Mouse (Mus musculus) left cerebral cortex, postnatal 25 days (tissue): ENCODE data around the gene Fam3a. TPM values are rescaled to one million over a fixed set of nuclear protein-coding genes. Genes with fewer than 3 reads are reported as not detected.
"Not testable (repeated sequence)": the region's sequence is repeated elsewhere in the genome, so short reads cannot be mapped to it uniquely, and the experiment has no call there.

Experiments used
- DNase-seq, 2 experiments: peaks; one replicate each; pipeline ENCODE4 v3.0.0; 2022; ENCODE audit warnings: low spot score in 2 of 2, mixed read lengths in 1 of 2
- intact Hi-C: fragments of 180-260 bp; cut with DNase I; formaldehyde crosslinking; loops from one replicate; pipeline ENCODE4 v1.15.1; 2025
- total RNA-seq, 2 experiments: library from RNA; stranded (reverse); gene quantifications; 2 replicates each; pipeline ENCODE4 v1.2.3; 2021

Fam3a gene
- total RNA-seq = 10 to 100 TPM; 17.4 to 19.3 TPM

DNA sequence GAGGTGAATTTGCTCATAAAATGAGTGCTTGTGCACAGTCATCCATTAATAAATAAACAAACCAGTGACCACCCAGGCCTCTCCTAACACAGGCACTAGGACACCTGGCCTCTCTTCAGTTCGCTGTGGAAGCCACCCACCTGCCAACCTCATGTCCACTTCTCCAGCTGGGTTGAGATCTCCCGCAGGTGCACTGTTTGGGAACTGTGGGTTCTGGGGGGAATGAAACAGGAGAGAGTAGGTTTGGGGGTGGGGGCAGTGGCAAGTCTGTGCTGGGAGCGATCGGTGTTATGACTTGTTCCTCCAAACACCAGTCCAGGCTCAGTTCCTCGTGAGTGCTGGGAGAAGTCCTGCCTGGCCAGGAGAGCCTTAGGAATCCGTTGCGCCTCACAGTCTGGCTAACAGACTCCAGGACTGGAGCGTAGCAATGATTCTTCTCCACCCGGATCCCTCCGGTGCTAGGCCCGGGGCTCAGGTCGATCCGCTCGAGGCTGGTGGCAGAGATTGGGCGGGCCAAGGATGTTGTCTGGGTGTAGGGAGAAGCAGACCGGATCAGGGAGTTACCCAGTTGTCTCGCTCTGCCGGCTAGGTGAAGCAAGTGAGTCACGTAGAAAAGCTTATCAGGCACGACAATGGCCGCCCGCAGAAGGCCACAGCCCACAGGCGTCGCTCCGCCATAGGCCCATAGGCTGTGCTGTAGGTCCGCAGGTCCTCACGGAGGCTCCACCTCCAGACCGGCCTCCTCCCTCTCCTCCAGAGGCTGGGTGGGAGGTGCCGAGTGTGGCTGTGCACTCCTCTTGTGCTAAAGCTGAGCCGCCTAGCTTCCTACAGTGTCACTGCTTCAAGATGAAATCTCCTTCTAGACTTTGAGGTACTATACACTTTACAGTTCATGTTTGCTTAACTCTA is at the start of gene Fam3a, which contains the start of gene Ikbkg:
TSS of gene Fam3a (minus strand) at position 738 of the 909 bp plus-strand sequence.
TSS of gene Ikbkg (plus strand) at position 756 of the 909 bp plus-strand sequence.
- peak; percentile 74 to 92 for DNase-seq
- intact Hi-C loops = loop anchor here (1.0 to 5.0 kb wide), 2 partner anchors 39 to 145 kb away; partner anchors contain the start of genes Flna and Lage3

DNA sequence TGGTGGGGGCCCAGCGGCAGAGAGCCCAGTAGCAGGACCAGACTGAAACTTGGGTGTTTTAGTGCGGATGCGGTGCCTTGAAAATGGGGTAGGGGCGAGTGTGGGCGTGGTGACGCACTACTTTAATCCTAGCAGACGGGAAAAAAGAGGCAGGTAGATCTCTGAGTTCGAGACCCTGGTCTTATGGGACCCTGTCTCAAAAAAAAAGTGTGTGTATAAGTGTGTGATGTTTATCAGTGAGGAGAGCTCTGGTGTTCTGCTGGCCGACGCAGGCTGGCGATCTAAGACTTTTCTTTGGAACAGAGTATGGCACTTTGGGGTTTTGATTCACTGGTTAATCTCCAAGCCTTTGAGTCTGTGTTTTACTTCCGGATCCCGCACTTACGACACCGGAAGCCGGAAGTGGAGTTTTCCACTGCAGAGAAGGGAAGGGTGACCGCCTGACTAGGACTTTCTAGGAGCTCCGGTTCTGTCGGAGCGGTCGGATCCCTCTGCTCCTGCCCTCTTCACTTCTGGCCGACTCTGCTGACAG is 36.3 kb upstream of the Fam3a start:
- peak; percentile 73 to 82 for DNase-seq
- intact Hi-C loops = no loop called here

DNA sequence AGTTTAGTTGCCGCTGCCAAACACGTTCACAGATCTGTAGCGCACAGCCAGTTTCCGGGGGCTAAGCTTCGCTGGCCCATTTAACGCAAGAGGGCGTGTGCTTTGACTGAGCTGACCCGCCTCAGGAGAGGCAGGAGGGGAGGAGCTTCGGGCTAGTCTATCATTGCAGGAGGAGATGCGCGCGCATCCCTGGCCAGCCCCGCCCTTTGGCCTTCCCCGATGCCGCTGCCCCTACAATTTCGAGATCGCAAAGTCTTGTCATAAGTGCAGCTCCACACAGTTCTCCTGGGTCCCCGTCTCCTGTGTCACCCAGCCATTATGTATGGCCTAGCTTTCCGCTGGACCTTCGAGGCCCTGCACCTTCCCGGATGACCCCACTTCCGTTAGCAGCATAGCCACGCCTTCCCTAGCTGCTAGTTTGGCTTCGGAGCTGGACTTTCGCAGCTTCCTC is 35.8 kb upstream of the Fam3a start, which contains the start of gene G6pdx:
TSS of gene G6pdx (minus strand) at position 369 of the 451 bp plus-strand sequence.
- intact Hi-C loops = no loop called here
- DNase-seq = peak; percentile 82 to 85

DNA sequence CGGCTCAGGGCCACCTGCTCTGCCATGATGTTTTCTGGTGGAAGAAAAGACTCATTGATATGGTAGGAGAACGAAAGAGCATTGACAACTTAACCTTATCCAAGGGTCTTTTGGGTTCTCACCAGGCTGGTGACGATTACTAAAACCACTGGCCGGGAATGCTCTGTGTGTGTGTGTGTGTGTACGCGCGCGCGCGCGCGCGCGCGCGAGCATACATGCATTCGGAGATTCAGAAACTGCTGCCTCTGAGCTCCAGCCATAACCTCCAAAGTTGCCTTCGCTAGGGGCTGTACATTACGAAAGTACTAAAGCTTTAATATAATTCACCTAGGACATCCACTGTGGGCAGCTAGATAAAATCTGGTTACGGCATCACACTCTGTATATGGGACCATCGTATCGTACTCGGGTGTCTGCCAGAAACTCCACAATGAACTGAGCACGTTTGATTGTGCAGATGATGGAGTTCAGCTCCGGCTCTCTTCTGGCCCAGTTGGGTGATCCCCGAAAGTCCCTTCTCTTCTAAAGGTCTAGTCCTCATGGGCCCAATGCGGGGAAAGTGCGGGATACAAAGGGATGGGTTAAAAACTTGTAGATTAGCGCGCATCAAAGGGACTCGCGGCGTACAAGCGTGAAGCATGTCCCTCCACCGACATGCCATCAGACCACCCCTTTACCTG is 35.2 kb upstream of the Fam3a start:
- intact Hi-C loops = no loop called here
- no peak for DNase-seq

DNA sequence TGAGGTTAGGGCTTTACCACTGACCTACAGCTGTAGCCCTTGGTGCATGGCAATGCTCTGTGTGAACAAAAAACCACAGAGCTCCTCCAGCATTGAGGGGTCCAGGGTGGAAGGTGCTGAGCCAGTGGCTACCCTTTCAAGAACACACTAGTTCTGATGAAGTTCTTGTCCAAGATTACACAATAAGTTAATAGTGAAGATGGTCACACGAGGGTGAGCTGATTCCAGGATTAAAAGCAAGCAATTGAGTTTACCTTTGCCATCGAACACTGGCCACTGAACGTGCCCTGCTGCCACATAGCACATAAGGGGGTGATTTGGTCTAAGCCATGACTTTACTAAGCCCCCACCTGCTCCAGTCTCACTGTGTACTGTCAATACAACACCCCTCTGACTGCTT is 34.0 kb upstream of the Fam3a start:
- intact Hi-C loops = no loop called here
- no peak for DNase-seq

DNA sequence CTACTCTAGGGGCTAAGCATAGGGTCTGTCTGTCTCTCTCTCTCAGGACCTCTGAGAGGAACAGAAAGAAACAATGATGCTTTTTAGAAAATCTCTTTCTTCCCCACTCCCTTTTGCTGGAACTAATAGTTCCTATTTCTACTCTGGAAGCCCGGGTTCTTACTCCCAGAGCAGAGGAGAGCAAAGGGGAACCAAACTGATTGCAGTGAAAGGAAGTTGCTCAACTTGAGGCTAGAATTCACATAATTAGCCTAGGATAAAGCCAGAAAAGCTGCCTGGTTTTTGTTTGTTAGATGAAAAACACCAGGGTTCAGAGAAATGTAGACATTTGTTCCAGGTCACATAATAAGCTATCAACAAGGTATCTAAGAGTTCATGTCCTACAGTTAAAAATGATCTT is 33.2 kb upstream of the Fam3a start:
- DNase-seq = no peak
- intact Hi-C loops = no loop called here

DNA sequence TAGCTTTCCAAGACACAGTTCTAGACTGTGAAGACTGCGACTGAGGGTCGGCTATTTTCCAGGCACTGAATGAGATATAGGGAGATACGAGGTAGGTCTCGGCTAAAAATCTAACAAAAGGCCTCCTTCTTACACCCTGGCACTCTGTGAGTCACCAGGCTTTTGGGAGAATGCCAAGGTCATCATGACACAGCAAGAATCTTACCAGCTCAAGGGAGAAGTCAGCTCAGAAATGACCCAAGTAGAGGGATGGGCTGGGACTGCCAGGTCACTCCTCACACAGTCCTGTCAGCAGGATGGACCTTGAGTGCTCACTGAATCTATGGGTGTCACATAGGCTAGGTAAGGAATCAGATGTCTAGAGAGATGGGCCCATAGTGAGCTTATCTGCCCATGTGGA is 32.1 kb upstream of the Fam3a start:
- no peak for DNase-seq
- intact Hi-C loops = no loop called here

DNA sequence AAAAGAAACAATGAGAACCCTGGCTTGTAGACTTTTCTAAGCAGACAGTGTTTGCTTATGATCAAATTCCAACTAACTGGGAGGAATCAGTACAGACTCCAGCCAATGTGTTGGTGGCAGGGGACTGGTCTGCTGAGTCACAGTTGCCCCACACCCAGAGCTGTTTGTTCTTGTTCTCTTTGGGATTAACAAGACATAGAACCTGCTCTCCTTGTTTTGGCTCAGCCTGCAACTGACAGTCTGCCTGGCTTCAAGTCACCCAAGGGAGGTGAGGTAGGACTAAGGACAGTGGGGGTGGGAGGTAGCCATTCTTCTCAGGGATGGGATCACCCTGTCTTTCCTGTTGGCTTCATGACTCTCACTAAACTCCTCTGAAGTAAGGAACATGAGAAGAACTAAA is 31.4 kb upstream of the Fam3a start:
- peak in 1 of 2 experiments; percentile 3 for DNase-seq
- intact Hi-C loops = no loop called here

DNA sequence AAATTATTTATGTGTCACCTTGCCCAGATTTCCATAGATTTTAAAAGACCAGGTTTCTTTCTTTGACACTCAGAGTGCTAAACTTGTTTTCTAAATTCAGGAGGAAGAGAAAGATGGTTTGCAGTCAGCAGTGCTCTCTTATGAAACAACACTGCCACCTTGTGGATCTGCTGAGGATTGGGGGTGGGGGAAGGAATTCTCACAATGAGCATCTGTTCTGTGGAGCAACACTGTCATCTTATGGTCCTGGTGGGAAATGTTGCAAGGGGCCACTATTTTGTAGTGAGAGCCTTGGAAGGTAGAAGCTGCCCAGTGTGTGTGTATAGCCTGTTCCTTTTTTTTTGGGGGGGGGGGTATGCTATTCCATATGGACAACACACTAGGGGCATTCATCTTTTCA is 20.3 kb upstream of the Fam3a start:
- DNase-seq = peak; percentile 64 to 81
- intact Hi-C loops = loop anchor here (1.0 to 10.0 kb wide), 6 partner anchors 165 to 1405 kb away; partner anchors contain the start of gene Hcfc1

DNA sequence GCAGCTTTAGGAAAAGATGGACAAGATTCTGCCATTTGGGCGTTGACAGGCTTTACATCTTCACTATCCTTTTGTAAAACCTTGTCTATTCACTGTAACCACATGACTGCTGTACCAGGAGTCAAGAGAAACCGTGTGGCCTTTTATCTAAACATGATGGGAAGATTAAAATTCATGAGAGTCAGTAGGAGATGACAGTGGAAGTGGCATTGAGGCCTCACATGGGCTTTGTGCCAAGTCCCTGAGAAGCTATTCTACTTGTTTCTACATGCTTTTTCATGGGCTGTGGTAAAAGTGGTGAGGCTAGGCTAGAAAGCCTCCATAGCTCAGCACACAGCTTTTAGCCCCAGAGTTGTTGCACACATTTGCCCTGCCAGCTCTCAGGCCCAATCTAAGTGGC is 15.3 kb upstream of the Fam3a start:
- DNase-seq = no peak
- intact Hi-C loops = no loop called here

DNA sequence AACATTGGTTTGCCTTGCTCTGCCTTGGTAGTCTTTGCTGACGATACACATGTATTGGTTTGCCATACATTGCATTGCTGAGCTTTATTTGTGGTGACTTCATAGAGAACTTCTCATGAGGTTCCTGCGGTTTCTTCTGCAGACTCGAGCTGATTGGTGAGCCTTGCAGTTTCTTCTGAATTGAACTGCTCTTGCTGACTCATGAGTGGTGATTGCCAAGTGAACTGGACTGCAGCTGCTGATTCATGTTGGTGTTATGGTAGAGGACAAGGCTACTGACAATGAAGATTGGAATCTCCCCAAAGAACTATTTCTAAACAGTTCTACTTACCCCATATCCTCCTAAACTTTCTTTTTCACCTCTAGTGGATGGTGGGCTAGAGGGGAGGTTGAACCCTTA is 7.1 kb upstream of the Fam3a start:
- DNase-seq = no peak
- intact Hi-C loops = no loop called here

DNA sequence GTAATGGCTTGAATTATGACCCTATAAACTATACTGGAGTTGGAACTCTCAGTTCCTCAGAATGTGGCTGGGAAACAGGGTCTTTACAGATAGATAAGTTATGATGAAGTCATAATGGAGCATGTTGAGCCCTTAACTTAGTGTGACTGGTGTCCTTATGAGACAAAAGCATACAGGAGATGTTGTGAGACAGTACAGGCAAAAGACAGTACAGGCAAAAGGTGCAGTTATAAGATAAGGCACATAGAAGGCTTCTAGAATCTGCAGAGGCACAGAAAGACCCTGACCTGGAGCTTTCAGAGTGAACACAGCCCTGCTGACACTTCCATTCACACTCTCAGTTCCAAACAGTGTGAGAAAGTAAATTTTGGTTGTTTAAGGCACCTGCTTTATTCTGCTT is 4.9 kb downstream of the Fam3a start:
- intact Hi-C loops = no loop called here
- DNase-seq = no peak

DNA sequence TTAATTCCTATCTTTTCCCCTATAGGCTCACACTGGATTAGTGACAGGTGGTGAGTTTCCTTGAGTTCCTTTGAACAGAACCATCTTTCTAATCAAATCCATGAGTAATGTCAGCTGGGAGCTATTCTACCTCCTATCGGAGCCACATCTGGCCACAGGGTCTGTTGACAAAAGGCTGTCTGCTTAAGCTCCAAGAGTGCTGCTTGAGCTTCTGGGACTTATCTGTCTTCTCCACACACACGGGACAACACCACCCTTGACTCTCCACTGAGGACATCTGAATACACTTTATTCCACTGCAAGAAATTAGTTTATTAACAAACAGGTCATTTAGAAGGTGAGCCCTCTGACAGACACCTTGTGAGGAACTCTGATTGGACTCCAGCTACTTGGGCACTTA is 8.6 kb downstream of the Fam3a start:
- no peak for DNase-seq
- intact Hi-C loops = no loop called here

DNA sequence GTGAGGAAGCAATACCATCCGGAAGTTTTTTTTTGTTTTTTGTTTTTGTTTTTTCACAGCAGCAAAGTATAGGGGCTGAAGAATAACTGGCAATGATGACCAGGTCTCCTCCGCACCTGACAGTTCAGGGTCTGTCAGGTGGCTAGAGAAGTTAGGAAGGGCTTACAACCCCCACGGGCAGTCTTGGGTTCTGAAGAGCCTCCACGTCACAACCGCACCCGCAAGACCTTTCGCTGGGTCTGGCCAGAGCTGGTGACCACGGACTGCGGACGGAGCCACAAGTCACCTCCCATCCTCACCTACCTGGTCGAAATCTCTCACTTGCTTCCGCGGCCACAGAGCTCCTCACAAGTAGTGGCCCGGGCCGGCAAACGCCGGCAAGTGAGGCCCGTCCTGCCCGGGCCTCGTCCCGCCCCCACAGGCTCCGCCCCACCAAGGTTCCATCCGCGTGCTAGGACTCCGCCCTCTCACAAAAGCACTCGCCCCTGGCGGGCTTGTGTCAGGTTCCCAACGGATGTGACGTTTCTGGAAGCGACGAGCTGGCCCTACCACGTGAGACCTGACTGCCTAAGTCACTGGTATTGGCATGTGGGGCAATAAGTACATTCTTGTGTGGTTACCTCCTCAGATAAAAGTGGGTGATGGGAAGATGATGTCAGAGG is 20.1 kb downstream of the Fam3a start, which contains the start of the genes Ubl4a and Slc10a3:
TSS of gene Ubl4a (minus strand) at position 331 of the 662 bp plus-strand sequence.
TSS of gene Slc10a3 (minus strand) at position 462 of the 662 bp plus-strand sequence.
- intact Hi-C loops = no loop called here
- peak; percentile 77 to 91 for DNase-seq

DNA sequence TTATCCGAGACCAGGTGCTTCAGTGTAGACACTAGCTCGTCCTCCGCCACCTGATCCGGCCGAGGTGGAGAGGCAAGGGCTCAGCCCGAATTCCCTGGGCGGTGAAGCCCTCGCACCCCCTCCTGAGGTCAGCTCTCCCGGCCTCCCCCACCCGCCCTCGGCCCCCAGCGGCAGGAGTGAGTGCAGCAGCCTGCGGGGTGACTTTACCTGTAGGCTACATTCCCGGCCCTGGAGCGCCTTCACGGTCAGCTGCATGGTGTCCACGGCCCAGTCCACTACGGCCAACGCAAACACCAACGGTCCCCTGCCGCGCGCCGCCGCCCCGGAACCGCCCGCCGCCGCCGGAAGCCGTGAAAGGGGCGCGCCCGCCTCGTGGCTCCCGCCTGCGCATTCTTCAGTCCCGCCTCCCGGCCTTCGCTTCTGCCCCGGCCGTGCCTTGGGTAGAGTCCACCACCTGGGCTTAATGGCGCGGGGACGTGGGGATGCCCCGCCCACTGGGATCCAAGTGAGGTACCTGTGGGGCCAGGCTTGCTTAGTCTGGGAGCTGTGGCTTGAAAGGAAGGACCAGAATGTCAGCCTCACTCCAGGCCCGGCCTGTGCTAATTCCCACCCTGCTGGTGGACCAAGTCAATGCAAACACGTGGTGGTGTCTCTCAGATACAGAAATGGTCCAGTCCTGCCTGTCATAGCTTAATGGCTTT is 24.7 kb downstream of the Fam3a start:
- DNase-seq = peak; percentile 60 to 61
- intact Hi-C loops = no loop called here

DNA sequence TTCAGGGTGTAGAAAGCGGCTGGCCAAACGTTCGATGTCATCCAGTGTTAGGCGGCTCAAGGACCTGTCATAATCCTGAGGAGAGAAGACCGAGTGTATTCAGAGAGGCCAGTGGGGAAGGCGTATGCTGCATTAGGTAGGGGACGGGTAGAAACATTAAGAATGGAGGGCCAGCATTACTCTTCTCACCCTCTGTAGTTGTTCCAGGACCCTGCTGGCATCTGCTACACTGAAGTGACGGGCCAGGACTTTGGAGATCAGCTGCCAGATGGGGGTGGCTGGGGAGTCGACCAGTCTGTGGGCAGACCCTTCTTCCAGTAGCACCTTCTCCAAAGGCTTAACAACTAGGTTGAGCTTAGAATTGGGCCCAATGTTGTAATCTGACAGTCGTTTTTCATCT is 25.6 kb downstream of the Fam3a start:
- intact Hi-C loops = no loop called here
- no peak for DNase-seq

DNA sequence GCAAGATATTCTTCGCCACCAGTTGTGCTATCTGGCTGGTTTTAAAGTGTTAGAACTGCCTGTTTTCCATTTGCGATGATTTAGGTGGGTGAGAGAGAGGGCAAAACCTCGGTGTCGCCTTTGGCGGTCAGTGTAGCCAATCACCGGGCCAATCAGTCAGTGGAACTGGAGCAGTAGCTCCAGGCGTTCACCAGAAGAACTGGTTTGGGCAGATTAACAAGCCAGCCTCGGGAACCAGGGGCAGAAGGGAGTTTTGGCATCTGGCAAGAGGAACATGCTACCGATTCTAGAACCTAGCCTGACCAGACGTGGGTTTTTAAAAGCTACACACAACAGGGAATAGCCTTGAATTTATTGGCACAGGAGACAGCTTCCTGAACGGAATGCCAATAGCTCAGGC is 33.9 kb downstream of the Fam3a start:
- intact Hi-C loops = no loop called here
- DNase-seq = no peak

DNA sequence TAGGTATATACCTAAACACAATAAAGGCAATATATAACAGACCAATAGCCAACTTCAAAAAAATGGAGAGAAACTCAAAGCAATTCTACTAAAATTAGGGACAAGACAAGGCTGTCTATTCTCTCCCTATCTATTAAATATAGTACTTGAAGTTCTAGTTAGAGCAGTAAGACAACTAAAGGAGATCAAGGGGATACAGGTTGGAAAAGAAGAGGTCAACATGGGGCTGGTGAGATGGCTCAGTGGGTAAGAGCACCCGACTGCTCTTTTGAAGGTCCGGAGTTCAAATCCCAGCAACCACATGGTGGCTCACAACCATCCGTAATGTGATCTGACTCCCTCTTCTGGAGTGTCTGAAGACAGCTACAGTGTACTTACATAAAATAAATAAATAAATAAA is 36.0 kb downstream of the Fam3a start:
- intact Hi-C loops, DNase-seq: not testable (repeated sequence)

DNA sequence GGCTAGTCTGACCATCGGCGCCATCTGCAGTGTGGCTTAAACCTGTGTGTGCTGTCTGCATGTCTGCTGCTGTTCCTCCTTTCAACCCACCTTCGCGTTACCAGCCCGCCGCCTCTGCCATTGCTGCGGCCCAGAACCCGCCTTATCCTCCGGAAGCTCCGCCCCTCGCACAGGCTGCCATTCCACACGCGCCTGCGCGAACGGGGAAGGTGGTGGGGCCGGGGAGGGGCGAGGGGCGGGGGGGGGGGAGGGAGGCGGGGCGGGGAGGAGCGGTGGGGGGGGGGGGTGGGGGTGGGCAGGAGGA is 39.7 kb downstream of the Fam3a start, which contains the start of gene Lage3:
TSS of gene Lage3 (minus strand) at position 152 of the 304 bp plus-strand sequence.
- intact Hi-C loops = loop anchor here (1.0 to 2.0 kb wide), 2 partner anchors 40 to 43 kb away; partner anchors contain the start of genes Fam3a and Ikbkg
- peak; percentile 75 to 83 for DNase-seq
